Comparison of ENCODE assay signal across 8 mouse cellular contexts in genomic region chr5:41707115-41708015, GRCm38 (mm10). TPM values are rescaled to one million over a fixed set of nuclear protein-coding genes. Genes with fewer than 3 reads are reported as not detected.
DNase-seq lines count a peak whose midpoint lies in the region; ATAC-seq lines count a peak whose summit lies in the region.

No protein-coding gene starts in this region.

- H3K9ac ChIP-seq in intestine, embryonic 16.5 days (ENCODE audit: low read depth, low read length), result peak overlapping the region; percentile 91

- peak overlapping the region; percentile 98 for H3K4me3 ChIP-seq in intestine, embryonic 16.5 days (ENCODE audit: low read length)

- peak; percentile 7 to 14 for DNase-seq in spleen, adult 18-20 months
- no peak for DNase-seq in spleen, adult 12 weeks (ENCODE audit: low spot score)
- DNase-seq in embryo, embryonic 11 days, result peak; percentile 73
- peak; percentile 40 to 54 for DNase-seq in left cerebral cortex, postnatal 36 days (ENCODE audit: low spot score in 2 of 2)
- peak; percentile 3 for DNase-seq in skeletal muscle tissue, adult 2 months (ENCODE audit: low read depth, low spot score)

- no peaks in the 10 kb centered on the region for H3K36me3 ChIP-seq in intestine, embryonic 16.5 days (ENCODE audit: control insufficient read depth, insufficient read depth, low read length)

- peak overlapping the region; percentile 77 for H3K4me2 ChIP-seq in intestine, embryonic 16.5 days (ENCODE audit: low read depth, low read length)

- H3K9me3 ChIP-seq in intestine, embryonic 16.5 days (ENCODE audit: control insufficient read depth, low read length), result no peaks in the 10 kb centered on the region

- no peaks in the 10 kb centered on the region for H3K27me3 ChIP-seq in intestine, embryonic 16.5 days (replicated peaks; ENCODE audit: control insufficient read depth, insufficient read depth, low read length)

- intact Hi-C loops in left cerebral cortex, postnatal 36 days (cut with DNase I), result loop anchor here (5.0 to 10.0 kb wide), 2 partner anchors 60 to 137 kb away; partner anchors contain the start of gene Bod1l

- H3K27ac ChIP-seq in intestine, embryonic 16.5 days (ENCODE audit: low read length), result peak overlapping the region; percentile 87

- ATAC-seq in granulocyte monocyte progenitor cell, adult 5-6 weeks (replicated peaks; ENCODE audit: poor library complexity, severe bottlenecking), result peak; percentile 62
- ATAC-seq in intestine, embryonic 16.5 days, result peak; percentile 90
- peak; percentile 37 for ATAC-seq in megakaryocyte-erythroid progenitor cell, adult 5-6 weeks (replicated peaks; ENCODE audit: low FRiP score, low TSS enrichment, poor library complexity, severe bottlenecking)

- WGBS in intestine, embryonic 16.5 days, result under 1% methylated on average over 63 of the region's 63 CpGs

- H3K4me1 ChIP-seq in intestine, embryonic 16.5 days (ENCODE audit: control insufficient read depth, insufficient read depth, low read length), result peaks cover 3% of the 10 kb centered on the region; the same call in 1 of the 2 replicates

RNA-seq across cellular contexts. Expression of gene Rab28, which starts 0.6 kb away (rescaled TPM):
- total RNA-seq in granulocyte monocyte progenitor cell, adult 5-6 weeks (2014; fragmentation: Nextera tagmentation), result 34.7 and 35.4 TPM in 2 replicates
- total RNA-seq in granulocyte monocyte progenitor cell, adult 5-6 weeks (2017), result 32.2 and 40.0 TPM in 2 replicates
- 41.9 and 49.6 TPM in 2 replicates for polyA plus RNA-seq in intestine, embryonic 16.5 days (2015; fragmentation: Nextera tagmentation; extraction: Ambion mirVana)
- total RNA-seq in left cerebral cortex, postnatal 36 days (2021), result 10 to 100 TPM; 79.5 to 83.5 TPM
- total RNA-seq in megakaryocyte-erythroid progenitor cell, adult 5-6 weeks (2014; fragmentation: Nextera tagmentation), result 19.2 and 22.5 TPM in 2 replicates
- 20.0 and 22.3 TPM in 2 replicates for total RNA-seq in megakaryocyte-erythroid progenitor cell, adult 5-6 weeks (2017)

RNA-seq across cellular contexts. Expression of gene Nkx3-2, which starts 56.9 kb away (rescaled TPM):
- total RNA-seq in granulocyte monocyte progenitor cell, adult 5-6 weeks (2014; fragmentation: Nextera tagmentation), result not detected in 2 replicates
- not detected in 2 replicates for total RNA-seq in granulocyte monocyte progenitor cell, adult 5-6 weeks (2017)
- 1.5 and 1.9 TPM in 2 replicates for polyA plus RNA-seq in intestine, embryonic 16.5 days (2015; fragmentation: Nextera tagmentation; extraction: Ambion mirVana)
- not detected for total RNA-seq in left cerebral cortex, postnatal 36 days (2021)
- total RNA-seq in megakaryocyte-erythroid progenitor cell, adult 5-6 weeks (2014; fragmentation: Nextera tagmentation), result not detected in 2 replicates
- not detected in 2 replicates for total RNA-seq in megakaryocyte-erythroid progenitor cell, adult 5-6 weeks (2017)

Comparison
In these comparisons a context has a peak if more than half of its experiments do, and no peak if none do; other contexts are left out.
1. ATAC-seq: peak in every context shown above with its lines; median percentile 90 in intestine, embryonic 16.5 days; 62 in granulocyte monocyte progenitor cell, adult 5-6 weeks; 37 in megakaryocyte-erythroid progenitor cell, adult 5-6 weeks.